Mouse (Mus musculus) ES-E14 (cell line): Measurements from ENCODE around the gene St6galnac5. TPM values are rescaled to one million over a fixed set of nuclear protein-coding genes. Genes with fewer than 3 reads are reported as not detected.

Source experiments
- DNase-seq: peaks from one replicate; pipeline ENCODE4 v3.0.0-alpha.2; 2013; ENCODE audit warnings: low read depth, low spot score
- H3K27ac ChIP-seq: 2 replicates; pipeline ENCODE4 v1.5.1; 2012; ENCODE audit warnings: low read depth, mild to moderate bottlenecking, low read length, moderate library complexity, mixed read lengths; ENCODE audit not compliant: poor library complexity, insufficient read depth, severe bottlenecking
- H3K36me3 ChIP-seq: 2 replicates; pipeline ENCODE4 v1.6.1; 2012; ENCODE audit warnings: mild to moderate bottlenecking, low read length, moderate library complexity, mixed read lengths; ENCODE audit not compliant: control insufficient read depth, poor library complexity, insufficient read depth, severe bottlenecking
- H3K4me1 ChIP-seq, 2 experiments: fragments of 150-350 bp in 1 of 2; sonication (generic) in 1 of 2; 2 replicates each; pipeline ENCODE4 v1.6.1; 2012; ENCODE audit warnings: low read length in 2 of 2, mild to moderate bottlenecking in 1 of 2, mixed read lengths in 1 of 2; ENCODE audit not compliant: control insufficient read depth in 2 of 2, insufficient read depth in 2 of 2, poor library complexity in 1 of 2
- H3K4me3 ChIP-seq, 2 experiments: fragments of 150-350 bp in 1 of 2; sonication (generic) in 1 of 2; 2 replicates each; pipeline ENCODE4 v1.5.1; 2012; ENCODE audit warnings: low read length in 2 of 2, low read depth in 1 of 2, mild to moderate bottlenecking in 1 of 2, mixed read lengths in 1 of 2; ENCODE audit not compliant: insufficient read depth in 1 of 2, poor library complexity in 1 of 2, severe bottlenecking in 1 of 2
- H3K9ac ChIP-seq: 2 replicates; pipeline ENCODE4 v1.6.1; 2012; ENCODE audit warnings: low read depth, mild to moderate bottlenecking, low read length, mixed read lengths; ENCODE audit not compliant: poor library complexity, insufficient read depth, severe bottlenecking
- H3K9me3 ChIP-seq: fragments of 150-350 bp; sonication (generic); 2 replicates; pipeline ENCODE4 v1.6.1; 2012; ENCODE audit warnings: low read depth, mild to moderate bottlenecking, low read length; ENCODE audit not compliant: control insufficient read depth, insufficient read depth
- CHD2 ChIP-seq: IDR thresholded peaks from 2 replicates; pipeline ENCODE4 v1.6.1; 2014; ENCODE audit warnings: mild to moderate bottlenecking, low read depth, low read length, inconsistent platforms
- HCFC1 ChIP-seq: IDR thresholded peaks from 2 replicates; pipeline ENCODE4 v1.6.1; 2012; ENCODE audit warnings: low read length, inconsistent platforms, borderline replicate concordance; ENCODE audit not compliant: insufficient read depth
- MAFK ChIP-seq: IDR thresholded peaks from 2 replicates; pipeline ENCODE4 v1.6.1; 2014; ENCODE audit warnings: mild to moderate bottlenecking, low read depth, low read length, inconsistent platforms; ENCODE audit not compliant: insufficient read depth
- ZC3H11A ChIP-seq: IDR thresholded peaks from 2 replicates; pipeline ENCODE4 v1.6.1; 2012; ENCODE audit warnings: low read depth, mild to moderate bottlenecking, inconsistent platforms, low read length, borderline replicate concordance
- ZNF384 ChIP-seq: IDR thresholded peaks from 2 replicates; pipeline ENCODE4 v1.6.1; 2012; ENCODE audit warnings: low read depth, low read length, inconsistent platforms
- in situ Hi-C, 2 experiments: fragments of 600-800 bp; cut with MboI; formaldehyde crosslinking; loops; one replicate each; pipeline ENCODE4 v1.15.1; 2025; ENCODE audit warnings: low sequenced_read_pairs in 2 of 2, inconsistent platforms in 1 of 2; ENCODE audit not compliant: unreplicated experiment in 2 of 2
- total RNA-seq: library from RNA; depleted of rRNA; stranded (reverse); fragments of 300-350 nt; gene quantifications from 2 replicates; pipeline ENCODE4 v1.2.3, GENCODE M21; 2012

Gene St6galnac5
- total RNA-seq, 1 experiment: 0.27 TPM

GRCm38 (mm10) chr3:152912216-152913101 is 69.6 kb downstream of the St6galnac5 start:
- Histone ChIP-seq H3K4me1 (peaks cover 0 to 2% of the 10 kb centered on the region in 2 experiments; a peak in 1 of 4 replicates), H3K9ac (no peak overlapping the region), H3K9me3 (no peaks in the 10 kb centered on the region), H3K4me3 (no peak overlapping the region), H3K27ac (no peak overlapping the region), H3K36me3 (no peaks in the 10 kb centered on the region)
- DNase-seq: no peak
- TF ChIP-seq HCFC1 (no peak), CHD2 (no peak), ZC3H11A (no peak), ZNF384 (no peak)
- in situ Hi-C loops: no loop called here

- Histone ChIP-seq H3K36me3 (no peaks in the 10 kb centered on the region), H3K9me3 (no peaks in the 10 kb centered on the region), H3K4me3 (no peak overlapping the region), H3K27ac (no peak overlapping the region), H3K9ac (no peak overlapping the region), H3K4me1 (peaks cover 0 to 2% of the 10 kb centered on the region in 2 experiments; a peak in 1 of 4 replicates)
- no peak for TF ChIP-seq HCFC1
- TF ChIP-seq MAFK: no peak
- TF ChIP-seq CHD2: no peak
- no peak for TF ChIP-seq ZNF384
- TF ChIP-seq ZC3H11A: no peak
- in situ Hi-C loops: no loop called here
- DNase-seq: no peak
Observed at GRCm38 (mm10) chr3:152911578-152911977, 70.5 kb downstream of the St6galnac5 start.

DNA sequence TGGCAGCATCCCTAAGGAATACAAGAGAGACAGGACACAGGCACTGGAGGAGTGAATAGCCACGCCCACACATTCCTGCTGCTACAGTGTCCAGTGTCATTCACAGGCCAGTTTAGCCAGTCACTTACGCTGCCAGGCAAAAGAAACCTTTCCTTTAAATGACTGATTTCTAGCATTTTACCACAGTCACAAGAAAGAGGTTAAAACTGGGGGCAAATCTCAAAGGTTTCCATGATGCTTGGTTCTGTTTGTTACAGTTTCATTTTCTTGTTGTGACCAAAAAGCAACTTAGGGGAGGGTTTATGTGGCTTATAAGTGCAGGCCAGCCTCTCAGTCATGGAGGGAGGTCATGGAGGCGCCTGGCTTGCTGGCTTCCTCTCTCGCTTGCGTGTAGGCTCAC is 74.4 kb downstream of the St6galnac5 start:
- DNase-seq: no peak
- TF ChIP-seq ZC3H11A: no peak
- no peak for TF ChIP-seq ZNF384
- TF ChIP-seq MAFK: no peak
- no peak for TF ChIP-seq CHD2
- TF ChIP-seq HCFC1: no peak
- no peak overlapping the region for H3K4me3 ChIP-seq
- H3K27ac ChIP-seq: no peak overlapping the region
- H3K4me1 ChIP-seq: peaks cover 0 to 2% of the 10 kb centered on the region in 2 experiments; a peak in 1 of 4 replicates
- no peaks in the 10 kb centered on the region for H3K36me3 ChIP-seq
- in situ Hi-C loops: no loop called here
- H3K9me3 ChIP-seq: no peaks in the 10 kb centered on the region
- no peak overlapping the region for H3K9ac ChIP-seq

DNA sequence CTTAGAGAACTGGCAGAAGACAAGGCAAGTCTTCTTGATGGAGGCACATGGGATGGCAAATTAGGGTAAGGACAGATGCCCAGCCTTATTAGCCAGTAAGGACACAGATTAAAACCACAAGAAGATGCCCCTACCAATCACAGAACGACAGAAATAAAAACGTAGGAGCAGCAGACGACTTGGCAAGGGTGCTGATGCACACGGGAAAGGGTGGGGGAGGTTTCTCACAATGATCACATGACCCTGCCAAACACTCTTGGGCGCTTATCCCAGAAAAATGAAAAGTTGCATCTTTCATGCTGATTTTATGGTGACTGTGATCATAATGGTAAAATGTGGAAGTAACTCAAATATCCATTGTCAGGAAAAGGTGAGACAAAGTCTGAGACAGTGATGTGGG is 75.0 kb downstream of the St6galnac5 start:
- Histone ChIP-seq H3K4me3 (no peak overlapping the region), H3K36me3 (no peaks in the 10 kb centered on the region), H3K4me1 (0 out of 4 replicates have a peak, but pooled peaks cover 0 to under 1% of the 10 kb centered on the region in 2 experiments), H3K9ac (no peak overlapping the region), H3K27ac (no peak overlapping the region), H3K9me3 (no peaks in the 10 kb centered on the region)
- TF ChIP-seq ZC3H11A (no peak), CHD2 (no peak), HCFC1 (no peak), MAFK (no peak), ZNF384 (no peak)
- no peak for DNase-seq
- in situ Hi-C loops: no loop called here
